Mouse (Mus musculus): ENCODE data around the gene Lemd1. TPM values are rescaled to one million over a fixed set of nuclear protein-coding genes. Genes with fewer than 3 reads are reported as not detected.

The Lemd1 gene
- not detected for polyA plus RNA-seq (2014; fragmentation: Illumina TruSeq; extraction: RNeasy Lipid Tissue Mini Kit (QIAGEN cat#74804); ENCODE audit: low read depth, low replicate concordance)

GRCm38 (mm10) chr1:132191093-132191785, at the start of gene Lemd1, which contains the start of gene AC124108.1:
Gene Lemd1, plus strand, starts transcription at chr1:132191431.
Gene AC124108.1, plus strand, starts transcription at chr1:132191457.

GRCm38 (mm10) chr1:132229667-132230066, 38.4 kb downstream of the Lemd1 start, which contains the start of gene Gm10188:
Gene Gm10188, minus strand, starts transcription at chr1:132229767.

GRCm38 (mm10) chr1:132298425-132298800, 107.2 kb downstream of the Lemd1 start, which contains the start of gene Klhdc8a:
Gene Klhdc8a, plus strand, starts transcription at chr1:132298626.

Other genes with a start within 250 kb of the Lemd1 start
- 4.8 TPM for gene Slc45a3, start 228.5 kb upstream of the Lemd1 start, polyA plus RNA-seq (2014; fragmentation: Illumina TruSeq; extraction: RNeasy Lipid Tissue Mini Kit (QIAGEN cat#74804); ENCODE audit: low read depth, low replicate concordance)
- 54.0 TPM for gene Elk4, start 183.8 kb upstream of the Lemd1 start, polyA plus RNA-seq (2014; fragmentation: Illumina TruSeq; extraction: RNeasy Lipid Tissue Mini Kit (QIAGEN cat#74804); ENCODE audit: low read depth, low replicate concordance)
- 189 TPM for gene Mfsd4a, start 123.4 kb upstream of the Lemd1 start, polyA plus RNA-seq (2014; fragmentation: Illumina TruSeq; extraction: RNeasy Lipid Tissue Mini Kit (QIAGEN cat#74804); ENCODE audit: low read depth, low replicate concordance)
- 1.2 TPM for gene Cdk18, start 51.7 kb upstream of the Lemd1 start, polyA plus RNA-seq (2014; fragmentation: Illumina TruSeq; extraction: RNeasy Lipid Tissue Mini Kit (QIAGEN cat#74804); ENCODE audit: low read depth, low replicate concordance)
- gene AC124108.1, start within 50 bp of the Lemd1 start, polyA plus RNA-seq (2014; fragmentation: Illumina TruSeq; extraction: RNeasy Lipid Tissue Mini Kit (QIAGEN cat#74804); ENCODE audit: low read depth, low replicate concordance): not detected
- gene Gm10188, start 38.3 kb downstream of the Lemd1 start, polyA plus RNA-seq (2014; fragmentation: Illumina TruSeq; extraction: RNeasy Lipid Tissue Mini Kit (QIAGEN cat#74804); ENCODE audit: low read depth, low replicate concordance): not detected
- gene Klhdc8a, start 107.2 kb downstream of the Lemd1 start, polyA plus RNA-seq (2014; fragmentation: Illumina TruSeq; extraction: RNeasy Lipid Tissue Mini Kit (QIAGEN cat#74804); ENCODE audit: low read depth, low replicate concordance): 0.47 TPM
- gene Nuak2, start 124.7 kb downstream of the Lemd1 start, polyA plus RNA-seq (2014; fragmentation: Illumina TruSeq; extraction: RNeasy Lipid Tissue Mini Kit (QIAGEN cat#74804); ENCODE audit: low read depth, low replicate concordance): 20.2 TPM
- gene Tmcc2, start 199.8 kb downstream of the Lemd1 start, polyA plus RNA-seq (2014; fragmentation: Illumina TruSeq; extraction: RNeasy Lipid Tissue Mini Kit (QIAGEN cat#74804); ENCODE audit: low read depth, low replicate concordance): 0.47 TPM
- 15.1 TPM for gene Dstyk, start 226.1 kb downstream of the Lemd1 start, polyA plus RNA-seq (2014; fragmentation: Illumina TruSeq; extraction: RNeasy Lipid Tissue Mini Kit (QIAGEN cat#74804); ENCODE audit: low read depth, low replicate concordance)

Measured in sigmoid colon, adult 10 weeks (tissue).